Mouse (Mus musculus) left cerebral cortex, postnatal 14 days (tissue): ENCODE measurements around the gene Metap2. TPM values are rescaled to one million over a fixed set of nuclear protein-coding genes. Genes with fewer than 3 reads are reported as not detected.

ENCODE experiments used
- DNase-seq, 2 experiments: peaks; one replicate each; pipeline ENCODE4 v3.0.0; 2021 to 2022; ENCODE audit warnings: low spot score in 2 of 2, mixed read lengths in 1 of 2
- intact Hi-C: fragments of 180-260 bp; cut with DNase I; formaldehyde crosslinking; loops from one replicate; pipeline ENCODE4 v1.15.1; 2025
- total RNA-seq, 2 experiments: library from RNA; stranded (reverse); gene quantifications; 2 replicates each; pipeline ENCODE4 v1.2.3; 2021

The Metap2 gene
- total RNA-seq, 2 experiments from 2014 or later = 120 to 124 TPM

DNA sequence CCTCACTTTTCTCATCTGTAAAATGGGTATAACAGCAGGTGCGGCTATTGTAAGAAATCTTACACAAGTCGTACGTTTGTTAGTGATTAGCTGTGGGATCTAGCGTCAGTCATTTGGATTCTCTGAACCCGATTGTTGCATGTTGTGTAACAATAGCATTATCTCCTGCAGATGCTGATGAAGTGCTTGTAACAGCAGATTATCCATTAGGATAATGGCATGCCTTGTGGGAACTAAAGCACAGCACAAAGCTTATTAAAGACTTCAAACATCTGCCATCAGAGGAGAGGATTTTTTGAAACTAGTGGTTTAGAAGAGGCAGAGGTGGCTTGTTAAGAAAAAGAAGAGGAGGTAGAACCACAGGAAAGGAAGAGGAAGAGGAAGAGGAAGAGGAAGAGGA, 16.6 kb upstream of the Metap2 start:
- intact Hi-C loops = no loop called here
- DNase-seq = no peak

DNA sequence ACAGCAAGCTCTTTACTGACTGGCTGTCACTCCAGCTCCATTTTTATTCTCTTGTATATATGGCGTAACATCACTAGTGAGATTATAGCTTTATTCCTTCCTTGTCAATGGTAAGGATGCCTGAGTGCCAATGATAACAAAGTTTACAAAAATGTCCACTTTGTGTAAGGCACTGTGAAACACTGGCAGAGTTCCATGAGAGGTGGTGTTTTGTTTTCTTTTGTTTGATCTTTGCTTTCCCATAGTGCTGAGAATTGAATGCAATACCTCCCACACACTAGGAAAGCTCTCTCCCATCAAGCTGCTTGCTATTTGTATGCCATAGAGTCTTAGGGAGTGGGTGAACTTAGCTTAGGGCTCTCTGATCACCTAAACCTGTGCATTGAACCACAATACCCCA, 16.0 kb upstream of the Metap2 start:
- intact Hi-C loops = no loop called here
- no peak for DNase-seq

DNA sequence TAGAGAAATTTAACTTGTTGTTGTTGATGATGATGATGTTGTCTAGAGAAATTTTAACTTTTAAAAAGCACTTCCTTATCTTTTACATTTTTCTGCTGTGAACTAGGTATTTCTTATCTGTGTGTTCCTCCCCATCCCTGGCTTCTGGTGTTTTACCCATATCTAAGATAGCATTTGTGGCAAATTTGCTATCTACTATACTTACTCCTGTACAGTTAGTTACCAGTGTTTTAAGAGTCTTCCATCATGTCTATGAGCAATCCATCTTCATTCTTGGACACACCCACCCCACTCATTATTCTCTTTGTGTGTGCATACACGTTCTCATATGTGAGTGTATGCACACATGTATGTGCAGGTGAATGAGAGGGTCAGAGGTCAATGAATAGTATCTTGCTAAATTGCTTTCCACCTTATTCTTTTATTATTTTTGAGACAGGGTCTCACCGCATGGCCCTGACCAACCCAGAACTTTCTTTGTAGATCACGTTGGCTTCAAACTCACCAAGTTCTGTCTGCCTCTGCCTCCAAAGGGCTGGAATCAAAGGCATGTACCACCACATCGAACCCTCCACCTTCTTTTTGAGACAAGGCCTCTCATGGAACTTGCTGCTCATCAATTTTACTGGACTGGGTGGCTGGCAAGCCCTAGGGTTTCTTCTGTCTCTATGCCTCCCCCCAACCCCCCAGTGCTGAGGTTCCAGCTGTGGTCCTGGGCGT, 15.4 kb upstream of the Metap2 start:
- intact Hi-C loops = no loop called here
- no peak for DNase-seq

DNA sequence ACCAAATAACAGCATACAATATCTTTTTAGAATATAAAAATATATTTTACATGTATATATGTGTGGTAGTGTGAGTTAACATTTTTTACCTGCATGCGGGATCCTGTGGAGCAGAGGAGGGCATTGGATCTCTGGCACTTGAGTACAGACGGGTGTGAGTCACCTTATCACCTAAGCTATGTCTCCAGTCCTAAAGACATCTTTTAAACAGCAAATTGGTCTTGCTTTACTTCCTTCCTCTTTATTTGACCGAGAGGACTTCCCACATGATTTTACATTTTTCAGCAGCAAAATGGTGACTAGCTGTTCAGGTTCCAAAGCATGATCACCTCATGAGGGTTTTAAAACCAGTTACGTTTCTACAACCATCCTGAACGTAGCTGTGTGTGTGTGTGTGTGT, 14.4 kb upstream of the Metap2 start:
- no peak for DNase-seq
- intact Hi-C loops = no loop called here

DNA sequence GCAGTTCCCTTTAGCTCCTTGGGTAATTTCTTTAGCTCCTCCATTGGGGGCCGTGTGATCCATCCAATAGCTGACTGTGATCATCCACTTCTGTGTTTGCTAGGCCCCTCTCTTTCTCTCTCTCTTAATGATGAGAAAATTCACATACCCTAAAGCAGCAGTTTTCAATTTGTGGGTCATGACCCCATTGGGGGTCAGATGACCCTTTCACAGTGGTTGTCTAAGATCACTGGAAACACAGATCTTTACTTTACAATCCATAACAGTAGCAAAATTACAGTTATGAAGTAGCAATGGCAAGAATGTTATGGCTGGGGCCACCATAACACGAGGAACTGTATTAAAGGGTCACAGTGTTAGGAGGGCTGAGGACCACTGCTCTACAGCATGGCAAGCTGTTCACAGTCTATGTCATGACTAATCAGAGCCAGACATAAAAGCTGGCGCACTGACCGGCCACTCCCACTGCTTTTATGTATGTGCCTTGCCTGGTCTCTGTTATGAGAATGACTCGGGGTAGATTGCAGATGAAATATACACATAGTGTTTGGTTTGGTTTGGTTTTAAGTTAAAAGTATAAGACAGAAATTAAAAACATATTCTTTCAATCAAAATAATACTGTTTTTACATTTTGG, 13.0 kb upstream of the Metap2 start:
- no peak for DNase-seq
- intact Hi-C loops = no loop called here

DNA sequence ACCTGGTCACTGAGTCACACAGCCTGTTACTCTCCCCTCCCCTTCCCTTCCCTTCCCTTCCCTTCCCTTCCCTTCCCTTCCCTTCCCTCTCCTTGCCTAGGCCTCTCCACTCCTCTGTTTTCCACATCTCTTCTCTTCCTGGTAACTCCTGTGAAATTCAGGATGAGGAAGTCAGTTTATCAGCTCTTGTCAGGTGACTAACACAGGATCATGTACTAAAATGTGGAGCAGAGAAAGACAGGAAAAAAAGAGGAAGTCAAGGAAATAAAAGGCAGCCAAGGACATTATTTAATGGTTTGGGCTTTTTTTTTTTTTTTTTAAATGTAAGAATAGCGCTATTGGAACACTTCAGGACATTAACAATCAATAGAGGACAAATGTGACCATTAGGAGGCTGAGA, 12.1 kb upstream of the Metap2 start:
- intact Hi-C loops = no loop called here
- no peak for DNase-seq

DNA sequence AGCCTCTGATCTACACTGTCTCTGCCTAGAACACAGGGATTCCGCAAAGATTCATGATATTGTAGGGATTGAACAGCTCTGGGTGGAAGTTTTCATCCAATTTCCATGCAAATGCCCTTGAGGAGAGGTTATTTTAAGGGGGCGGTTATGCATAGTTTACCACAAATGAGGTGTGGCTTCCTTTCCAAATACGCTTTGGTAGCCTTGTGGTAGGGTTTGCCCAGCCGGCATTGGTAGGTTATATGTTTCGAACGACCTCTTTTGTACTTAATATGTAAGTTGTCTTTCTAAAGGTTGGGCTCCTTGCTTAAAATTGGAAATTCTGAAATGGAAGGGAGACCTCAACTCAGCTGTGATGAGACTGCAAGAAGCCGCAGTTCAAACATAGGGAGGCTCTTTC, 11.6 kb upstream of the Metap2 start:
- no peak for DNase-seq
- intact Hi-C loops = no loop called here

DNA sequence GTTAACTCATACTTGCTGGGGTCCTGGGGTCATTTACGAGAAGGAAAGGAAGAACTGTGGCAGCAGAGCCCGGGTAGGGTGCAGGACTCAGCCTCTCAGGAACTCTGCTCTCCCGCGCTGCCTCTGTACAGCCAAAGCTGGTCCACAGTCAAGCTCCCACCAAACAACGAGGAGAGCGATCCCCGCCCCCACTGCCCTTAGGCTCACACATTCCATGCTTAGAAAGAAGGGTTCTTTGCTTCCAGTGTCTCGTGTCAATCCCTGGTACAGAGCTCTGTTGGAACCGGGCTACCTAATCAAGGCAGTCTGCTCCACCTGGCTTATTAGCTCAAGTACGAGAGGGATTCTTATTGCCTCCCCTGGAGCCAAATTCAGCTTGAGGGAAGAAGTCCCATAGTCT, 10.5 kb upstream of the Metap2 start:
- intact Hi-C loops = no loop called here
- no peak for DNase-seq

DNA sequence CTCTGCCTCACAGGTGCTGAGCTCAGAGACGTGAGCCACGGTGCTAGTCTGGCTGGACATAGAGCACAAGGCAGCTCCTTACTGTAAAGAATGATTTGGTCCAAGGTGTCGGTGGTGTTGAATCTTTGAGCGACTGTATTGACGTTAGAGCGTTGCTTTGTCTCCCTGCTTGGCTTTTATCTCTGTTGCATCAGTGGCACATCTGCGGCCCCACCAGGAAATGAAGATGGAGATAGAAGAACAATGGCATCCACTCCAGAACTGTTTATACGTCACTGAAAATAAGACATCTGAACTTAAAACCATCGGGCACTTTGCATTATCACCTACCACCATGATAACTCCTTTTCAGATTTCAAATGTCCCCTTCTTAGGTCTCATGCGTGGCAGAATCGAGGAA, 3.0 kb upstream of the Metap2 start:
- DNase-seq = no peak
- intact Hi-C loops = no loop called here

DNA sequence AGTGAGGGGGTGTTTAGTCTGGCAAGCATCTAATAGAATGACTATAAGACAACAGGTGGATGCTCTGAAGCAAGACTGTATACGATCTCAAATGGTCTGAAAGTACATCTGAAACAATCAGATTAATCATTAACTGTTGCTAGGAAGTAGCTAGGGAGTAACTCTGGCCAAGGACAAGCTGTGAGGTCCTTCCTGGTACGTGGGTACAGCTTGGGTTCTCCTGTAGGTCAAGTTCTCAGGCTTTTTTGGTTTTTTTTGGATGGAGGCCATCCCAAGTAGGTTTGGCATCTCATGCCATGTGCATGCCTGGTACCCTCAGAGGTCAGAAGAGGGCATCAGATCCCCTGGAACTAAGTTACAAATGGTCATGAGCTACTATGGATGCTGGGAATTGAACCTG, 2.4 kb upstream of the Metap2 start:
- no peak for DNase-seq
- intact Hi-C loops = no loop called here

DNA sequence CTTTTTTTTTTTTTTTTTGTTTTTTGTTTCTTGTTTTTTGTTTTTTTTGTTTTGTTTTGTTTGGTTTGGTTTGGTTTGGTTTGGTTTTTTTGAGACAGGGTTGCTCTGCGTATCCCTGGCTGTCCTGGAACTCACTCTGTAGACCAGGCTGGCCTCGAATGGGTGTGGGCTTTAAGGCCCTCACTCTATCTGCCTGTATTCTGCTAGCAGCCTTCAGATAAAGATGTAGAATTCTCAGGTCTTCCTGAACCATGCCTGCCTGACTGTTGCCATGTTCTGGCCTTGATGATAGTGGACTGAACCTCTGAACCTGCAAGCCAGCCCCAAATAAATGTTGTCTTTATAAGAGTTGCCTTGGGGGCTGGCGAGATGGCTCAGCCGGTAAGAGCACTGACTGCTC, 4.3 kb downstream of the Metap2 start:
- intact Hi-C loops = no loop called here
- no peak for DNase-seq

DNA sequence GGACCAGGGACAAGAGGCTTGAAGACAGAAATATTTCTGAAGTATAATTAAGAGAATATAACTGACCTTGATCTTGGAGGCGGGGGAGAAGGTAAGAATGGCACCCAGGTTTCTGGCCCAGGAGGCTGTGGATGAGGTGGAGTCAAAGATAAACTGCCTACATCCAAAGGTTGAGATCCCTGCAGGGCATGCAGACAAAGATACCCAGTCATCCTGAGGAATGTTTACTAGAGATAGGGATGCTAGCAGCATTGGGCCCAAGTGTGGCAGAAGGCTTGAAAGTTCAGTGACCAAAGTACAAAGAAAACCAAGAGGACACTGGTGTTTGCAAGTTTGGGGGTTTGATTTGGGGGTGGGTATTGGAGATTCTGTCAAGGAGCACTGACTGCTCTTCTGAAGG, 5.9 kb downstream of the Metap2 start:
- no peak for DNase-seq
- intact Hi-C loops = no loop called here

DNA sequence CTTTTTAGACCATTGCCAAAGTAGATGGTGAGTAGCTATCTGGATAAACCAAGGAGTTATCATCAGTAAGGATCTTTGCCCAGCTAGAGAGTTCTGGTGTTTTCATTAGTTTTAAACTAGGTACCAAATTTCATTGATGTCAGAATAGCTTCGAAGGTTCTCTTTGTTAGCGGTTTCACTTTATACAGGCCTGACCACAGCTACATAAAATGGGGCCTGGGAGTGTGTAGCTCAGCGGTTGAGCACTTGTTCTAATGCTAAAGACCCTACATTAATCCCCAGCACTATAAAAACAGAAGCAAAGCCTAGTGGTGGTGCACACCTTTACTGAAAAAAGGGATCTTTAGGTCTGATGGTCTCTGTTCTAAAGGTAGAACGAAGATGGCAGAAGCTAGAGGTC, 6.3 kb downstream of the Metap2 start:
- no peak for DNase-seq
- intact Hi-C loops = no loop called here

DNA sequence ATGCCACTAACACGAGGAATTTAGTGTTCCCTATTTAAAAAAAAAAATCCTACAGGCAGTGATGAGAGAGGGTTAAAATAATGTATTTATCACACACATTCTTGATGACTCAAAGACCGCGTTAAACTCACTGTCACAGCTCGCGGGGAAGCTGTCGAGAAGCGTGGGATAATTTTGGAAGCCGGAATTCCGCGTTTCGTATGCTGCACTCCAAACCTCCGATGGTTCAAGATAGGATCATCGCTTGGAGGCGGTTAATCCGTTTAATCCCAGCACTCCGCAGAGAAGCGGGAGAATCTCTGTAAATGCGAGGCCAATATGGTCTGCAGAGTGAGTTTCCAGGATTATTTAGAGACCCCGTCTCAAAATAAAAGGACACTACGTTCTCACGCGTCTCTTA, 6.9 kb downstream of the Metap2 start:
- intact Hi-C loops = no loop called here

DNA sequence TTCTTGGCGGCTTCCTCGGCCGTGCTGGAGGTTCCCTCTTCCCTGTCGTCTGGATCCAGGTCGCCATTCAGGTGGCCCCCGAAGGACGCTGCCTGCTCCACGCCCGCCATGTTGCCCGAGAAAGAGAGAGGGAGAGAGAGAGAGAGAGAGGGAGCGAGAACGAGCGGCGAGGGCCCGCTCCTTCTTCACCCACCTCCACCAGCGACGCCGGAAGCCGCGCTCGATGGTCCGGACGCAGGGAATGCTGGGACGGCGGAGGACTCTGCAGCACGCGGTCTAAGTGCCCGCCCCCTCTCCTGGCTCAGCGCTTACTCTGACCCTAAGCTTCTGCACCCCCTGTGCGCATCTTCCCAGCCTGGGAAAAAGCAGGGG, 7.3 kb downstream of the Metap2 start:
- intact Hi-C loops = no loop called here
- peak; percentile 85 to 91 for DNase-seq

More for the DNA sequence above, 6.9 kb downstream of the Metap2 start:
- DNase-seq = peak; percentile 56 to 58

DNA sequence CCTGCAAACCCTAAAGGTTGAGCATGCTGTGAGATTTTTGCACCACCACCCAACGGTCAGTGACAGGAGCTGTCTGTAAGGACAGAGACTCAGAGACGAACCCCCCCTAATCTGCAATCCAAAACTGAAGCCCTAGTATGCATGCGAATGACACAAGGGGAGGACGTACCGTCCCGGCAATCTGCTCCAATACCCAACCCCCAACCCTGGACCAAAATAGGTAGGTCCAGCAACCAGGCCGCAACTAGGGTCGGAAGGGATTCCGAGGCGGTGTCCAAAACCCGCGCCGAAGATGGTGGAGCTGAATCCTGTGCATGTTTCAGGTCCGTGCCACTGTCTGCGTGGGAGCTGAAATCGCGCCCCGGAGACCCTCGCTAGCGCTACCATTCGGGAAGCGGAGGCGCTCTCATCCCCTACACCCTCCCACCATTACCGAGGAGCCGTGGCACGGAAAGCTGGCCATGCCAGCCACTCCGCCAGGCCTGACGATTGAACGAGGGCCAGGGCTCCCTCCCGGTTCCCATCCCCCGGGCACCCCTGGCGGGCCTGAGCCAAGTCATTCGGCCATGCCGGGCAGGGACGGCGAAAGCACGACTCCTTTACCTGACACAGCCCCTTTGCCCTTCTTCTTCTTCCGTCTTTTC, 7.8 kb downstream of the Metap2 start:
- intact Hi-C loops = no loop called here
- DNase-seq = peak; percentile 18 to 45

DNA sequence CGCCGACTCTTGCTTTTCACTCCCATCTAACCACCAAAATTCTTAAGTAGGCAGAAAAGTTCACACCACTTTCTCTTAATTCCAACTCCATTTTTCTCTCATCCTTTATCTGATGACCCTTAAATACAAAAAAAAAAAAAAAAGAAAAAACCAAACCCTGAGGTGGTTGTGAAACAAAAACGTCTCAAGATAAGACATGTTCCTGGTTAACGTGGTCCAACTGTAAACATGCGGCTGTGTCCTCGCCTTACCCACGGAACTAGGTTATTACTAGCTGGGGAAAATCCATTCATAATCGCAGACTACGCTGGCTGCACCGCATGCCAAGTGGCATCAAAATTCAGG, 8.3 kb downstream of the Metap2 start:
- intact Hi-C loops = no loop called here

DNA sequence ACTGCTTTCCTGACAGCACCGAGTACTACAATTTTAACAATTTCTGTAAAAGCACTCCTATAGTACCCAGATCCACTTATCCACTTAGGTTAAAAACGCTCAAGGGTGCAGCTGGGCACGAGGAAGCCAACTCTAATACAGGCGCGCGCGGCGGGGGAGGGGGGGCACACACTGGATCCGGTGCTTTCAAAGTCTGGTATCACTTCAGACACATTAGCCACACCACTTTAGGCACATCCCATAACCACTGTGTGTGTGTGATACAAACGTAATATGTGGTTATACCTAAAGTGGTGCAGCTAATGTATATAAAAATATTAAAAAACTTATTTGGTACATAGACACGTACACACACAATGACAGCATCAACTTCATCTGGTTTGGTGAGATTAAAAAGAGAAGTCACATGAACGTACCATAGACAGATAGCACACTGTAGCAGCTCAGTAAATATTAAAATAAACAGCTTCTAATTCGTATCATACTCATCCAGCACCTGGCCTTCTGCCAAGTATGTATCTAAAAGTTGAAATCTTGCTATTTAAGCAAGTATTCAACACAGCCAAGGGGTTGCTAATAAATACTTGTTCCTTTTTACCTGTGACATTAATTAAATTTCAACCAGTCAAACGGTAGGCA, 10.9 kb downstream of the Metap2 start:
- DNase-seq = peak in 1 of 2 experiments; percentile 8
- intact Hi-C loops = no loop called here

More for the DNA sequence above, 8.3 kb downstream of the Metap2 start:
- peak in 1 of 2 experiments; percentile 9 for DNase-seq

DNA sequence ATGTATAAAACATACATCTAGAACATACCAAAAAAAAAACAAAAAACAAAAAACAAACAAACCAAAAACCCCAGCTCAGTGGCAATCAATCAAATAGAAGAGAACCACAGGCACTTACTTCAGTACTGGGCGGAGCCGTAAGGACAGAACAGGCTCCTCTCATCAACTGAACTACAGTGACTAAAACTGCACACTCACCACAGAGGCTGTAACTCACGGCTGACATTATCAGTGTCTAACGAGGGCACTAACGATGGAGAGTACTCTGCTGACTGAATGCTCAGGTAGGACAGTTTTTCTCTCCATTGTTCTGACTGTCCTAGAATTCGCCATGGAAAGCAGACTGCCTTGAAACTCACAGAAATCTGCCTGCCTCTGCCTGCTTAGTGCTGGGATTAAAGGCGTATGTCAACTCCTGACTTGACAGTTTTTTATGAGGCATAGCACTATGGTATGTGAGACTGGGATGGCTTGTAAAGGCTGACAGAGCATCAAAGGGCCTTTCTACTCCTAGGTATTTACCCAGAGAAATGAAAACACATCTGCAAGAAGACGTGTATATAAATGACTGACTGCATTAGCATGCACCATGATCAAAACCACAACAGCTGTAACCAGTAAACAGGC, 14.0 kb downstream of the Metap2 start:
- no peak for DNase-seq
- intact Hi-C loops = no loop called here

DNA sequence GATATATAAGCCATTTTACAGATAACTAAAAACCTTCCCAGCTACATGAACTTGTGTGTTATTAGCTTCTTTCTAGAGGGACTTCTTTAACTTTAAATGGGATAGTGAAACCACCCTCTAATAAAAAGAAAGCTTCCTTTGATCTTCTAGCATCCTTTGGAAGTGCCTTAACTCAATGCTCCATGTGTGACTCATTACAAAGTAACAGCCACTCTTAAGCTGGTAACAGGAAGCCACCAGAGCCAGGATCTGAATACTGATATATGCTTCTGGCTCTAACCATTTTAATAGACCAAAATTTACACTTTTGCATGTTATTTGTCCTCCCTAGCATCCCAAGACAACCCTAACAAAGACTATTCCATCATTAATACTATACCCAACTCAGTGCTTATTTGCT, 15.0 kb downstream of the Metap2 start:
- intact Hi-C loops = no loop called here

More for the DNA sequence above, 15.0 kb downstream of the Metap2 start:
- no peak for DNase-seq
